Mouse (Mus musculus) erythroblast, adult 5-6 weeks (primary cell): ENCODE measurements around the gene Card10. TPM values are rescaled to one million over a fixed set of nuclear protein-coding genes. Genes with fewer than 3 reads are reported as not detected.

Experiments
- ATAC-seq: replicated peaks from 2 replicates; pipeline ENCODE4 v1.8.0; 2016; ENCODE audit warnings: moderate number of reproducible peaks, mild to moderate bottlenecking, moderate TSS enrichment, inconsistent platforms; ENCODE audit not compliant: poor library complexity, low FRiP score, severe bottlenecking
- total RNA-seq, 2 experiments: library from RNA; stranded (forward) in 1 of 2; stranded (reverse) in 1 of 2; fragments of 150-400 nt in 1 of 2; fragments of 200-764, 138-1000 nt in 1 of 2; gene quantifications; 2 replicates each; pipeline versions ENCODE4 v1.2.3 to v1.2.4; 2015 to 2017; ENCODE audit warnings: low replicate concordance in 2 of 2

The Card10 gene
- total RNA-seq, 2 experiments from 2014 or later = 0.58 TPM; not detected in 1

DNA sequence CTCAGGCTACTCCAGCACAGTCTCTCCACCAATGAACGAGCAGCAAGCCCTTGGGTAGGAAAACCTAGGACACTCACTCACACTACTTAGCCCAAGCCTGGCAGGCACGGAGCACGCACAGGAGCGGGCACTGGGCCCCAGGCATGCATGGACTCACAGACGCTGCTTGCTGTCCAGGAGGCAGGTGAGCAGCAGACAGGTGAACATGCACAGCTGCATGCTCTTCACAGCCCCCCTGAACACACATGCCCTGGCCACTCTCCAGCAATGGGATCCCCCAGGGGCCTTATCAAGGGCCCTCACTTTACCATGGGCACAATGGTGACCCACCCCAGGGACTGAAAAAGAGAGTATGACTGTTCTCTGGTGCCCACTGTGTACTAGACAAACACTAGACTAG lies 23.2 kb downstream of the Card10 start:
- ATAC-seq = no peak

DNA sequence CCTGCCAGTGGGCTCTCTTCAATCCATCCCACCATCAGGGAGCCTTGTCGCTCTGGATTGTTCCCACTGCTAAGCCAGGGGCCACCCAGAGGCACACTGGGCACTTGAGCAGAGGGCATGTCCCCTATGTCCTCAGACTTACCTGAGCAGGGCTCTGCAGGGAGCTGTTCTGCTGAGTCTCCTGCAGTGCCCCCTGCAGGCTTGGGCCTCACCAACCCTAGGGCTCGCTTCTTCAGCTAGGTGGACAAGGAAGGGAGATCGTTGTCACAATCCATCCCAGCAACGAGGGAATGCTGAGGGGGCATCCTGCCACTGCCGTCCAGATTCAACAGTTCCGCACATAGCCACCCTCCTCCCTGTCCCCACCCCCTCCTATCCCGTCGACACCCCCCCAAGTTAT lies 23.6 kb downstream of the Card10 start:
- no peak for ATAC-seq

DNA sequence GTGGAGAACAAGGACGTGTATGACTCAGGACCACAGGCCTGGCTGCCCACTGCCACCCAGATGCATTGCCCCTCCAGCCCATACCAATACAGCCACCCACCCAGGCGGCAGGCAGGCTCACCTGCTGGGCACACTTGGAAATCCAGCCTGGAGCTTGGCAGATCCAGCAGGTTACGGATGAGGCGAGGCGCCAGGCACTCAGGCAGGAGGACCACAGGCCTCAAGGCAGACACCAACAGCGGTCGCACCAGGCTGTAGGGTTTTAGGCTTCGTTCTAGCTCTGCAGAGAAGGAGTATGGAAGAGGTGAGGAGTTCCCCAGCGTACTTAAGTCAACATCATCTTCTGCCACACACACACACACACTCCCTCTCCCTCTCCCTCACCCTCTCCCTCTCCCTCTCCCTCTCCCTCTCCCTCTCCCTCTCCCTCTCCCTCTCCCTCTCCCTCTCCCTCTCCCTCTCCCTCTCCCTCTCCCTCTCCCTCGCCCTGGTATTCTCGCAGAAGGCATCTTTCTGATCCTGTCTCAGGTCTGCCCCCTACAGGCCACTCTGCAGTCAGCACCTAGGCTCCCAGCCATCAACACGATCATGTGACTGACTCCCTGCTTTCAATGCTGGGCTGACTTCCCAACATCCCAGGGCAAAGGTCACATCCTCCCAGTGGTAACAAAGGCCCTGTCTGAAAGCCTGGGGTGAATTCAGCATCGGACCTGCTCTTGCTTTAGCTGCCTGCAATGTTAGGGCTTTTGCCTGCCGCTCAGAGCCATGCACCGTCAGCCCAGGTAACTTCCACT lies 24.6 kb downstream of the Card10 start:
- ATAC-seq = 0 out of 2 replicates have a peak, but pooled peaks have one; percentile 48

DNA sequence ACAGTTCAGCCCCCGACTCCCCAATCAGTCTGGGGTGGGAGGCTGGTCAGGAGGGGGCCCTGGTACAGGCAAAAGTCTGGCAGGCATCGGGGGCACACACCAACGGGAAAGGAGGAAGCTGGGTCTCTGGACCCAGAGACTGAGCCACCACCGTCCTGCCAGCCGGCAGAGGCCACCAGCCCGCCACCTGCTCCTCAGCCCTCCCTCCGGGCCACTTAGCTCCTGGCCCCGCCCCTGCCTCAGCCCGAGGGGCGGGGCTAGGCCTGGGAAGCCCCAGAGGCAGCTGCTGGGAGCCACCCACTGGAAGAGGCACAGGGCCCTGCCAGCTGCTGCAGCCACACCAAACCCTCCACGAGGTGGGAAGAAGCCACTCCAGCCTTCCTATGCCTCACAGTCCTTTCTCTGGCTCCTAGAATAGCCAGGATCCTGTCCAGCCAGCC lies 29.5 kb downstream of the Card10 start, which contains the start of gene Mfng:
Mfng (minus strand) TSS at position 186 of the 440 bp plus-strand sequence.
- ATAC-seq = peak; percentile 43; the same call in 1 of the 2 replicates

DNA sequence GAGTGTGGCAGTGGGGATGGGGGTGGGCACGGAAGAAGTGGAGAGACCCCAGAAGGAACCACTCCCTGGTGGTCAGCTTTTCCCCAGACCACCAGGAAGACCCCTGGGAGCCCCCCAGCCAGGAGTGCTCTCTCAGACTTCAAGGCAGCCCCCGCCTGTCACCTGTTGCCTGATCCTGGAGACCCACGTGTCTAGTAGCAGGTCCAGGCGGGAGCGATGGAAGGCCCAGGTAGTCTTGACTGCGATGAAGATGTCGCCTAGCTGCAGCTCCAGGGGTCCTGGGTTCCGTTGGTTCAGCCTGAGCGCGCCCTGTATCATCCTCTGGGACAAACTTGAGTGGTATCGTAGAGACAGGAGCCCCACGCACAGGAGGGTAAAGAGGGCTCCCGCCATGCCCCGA lies 30.0 kb downstream of the Card10 start:
- ATAC-seq = no peak

DNA sequence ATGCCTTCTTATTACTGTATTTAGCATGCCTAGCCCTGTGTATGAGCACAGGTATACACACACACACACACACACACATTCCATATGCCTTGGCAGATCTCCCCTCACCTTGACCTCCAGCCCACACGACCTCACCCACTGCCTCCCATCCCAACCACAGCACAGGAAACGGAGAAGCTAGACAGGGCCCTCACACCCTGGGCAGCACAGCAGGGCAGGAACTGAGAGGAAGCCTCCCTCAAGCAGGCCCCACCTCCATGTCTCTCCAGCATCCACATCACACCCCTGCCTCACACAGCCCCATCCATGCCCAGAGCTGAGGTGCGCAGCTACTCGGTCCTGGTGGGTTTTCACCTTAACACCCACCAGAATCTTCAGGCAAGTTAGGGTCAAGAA lies 30.5 kb downstream of the Card10 start:
- ATAC-seq = no peak

DNA sequence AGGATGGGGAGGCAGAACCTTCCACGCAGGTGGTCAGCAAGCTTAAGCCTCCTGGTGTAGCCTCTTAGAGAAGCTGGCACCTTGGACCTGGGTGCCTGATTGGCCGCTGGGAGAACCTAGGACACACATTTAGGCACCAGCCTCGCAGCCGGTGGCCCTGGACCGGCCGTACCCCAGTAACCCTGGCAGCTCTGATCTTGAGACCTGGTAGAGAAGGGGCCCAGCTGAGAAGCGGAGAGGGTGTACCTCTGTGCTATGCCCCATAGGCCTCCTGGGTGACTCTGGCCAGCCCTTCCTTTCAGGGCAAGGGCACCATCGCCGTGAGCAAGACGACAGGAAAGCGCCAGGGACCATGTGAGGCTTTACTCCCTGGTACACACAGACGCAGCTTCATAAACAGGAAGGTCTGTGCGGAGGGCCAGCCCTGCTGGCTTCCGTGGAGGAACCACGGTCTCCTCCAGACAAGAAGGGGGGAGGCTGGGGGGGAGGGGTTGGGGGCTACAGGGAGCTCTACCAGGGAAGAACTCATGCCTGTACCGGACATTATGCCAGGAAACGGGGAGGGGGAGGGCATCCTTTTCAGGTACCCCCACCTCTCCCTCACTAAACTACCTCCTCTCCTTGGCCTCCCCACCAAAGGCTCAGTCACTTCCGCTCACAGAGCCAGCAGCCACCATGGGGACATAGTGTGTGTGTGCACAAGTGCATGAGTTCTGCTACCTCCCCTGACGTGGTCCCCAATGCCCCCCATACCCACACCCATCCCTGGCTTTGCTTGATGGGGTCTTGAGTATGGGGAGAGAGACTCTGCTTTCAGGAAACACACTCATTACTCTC lies 31.1 kb downstream of the Card10 start:
- no peak for ATAC-seq

DNA sequence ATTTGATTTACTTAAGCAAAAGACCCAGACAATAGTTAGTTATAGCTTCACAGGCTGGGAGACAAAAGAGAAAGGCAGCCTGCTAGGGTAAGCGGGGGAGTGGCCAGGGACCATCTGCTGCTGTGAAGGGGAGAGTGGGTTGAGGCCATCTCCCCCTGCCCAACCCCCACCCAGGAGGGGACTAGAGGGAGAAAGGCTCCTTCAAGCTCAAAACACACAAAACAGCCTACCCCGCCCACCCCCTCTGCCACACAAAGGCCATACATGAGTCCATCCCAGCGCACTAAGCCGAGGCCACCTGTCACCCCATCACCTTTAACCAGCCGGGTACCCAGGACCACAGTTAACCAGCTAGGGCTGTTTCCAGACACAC lies 31.9 kb downstream of the Card10 start:
- no peak for ATAC-seq

DNA sequence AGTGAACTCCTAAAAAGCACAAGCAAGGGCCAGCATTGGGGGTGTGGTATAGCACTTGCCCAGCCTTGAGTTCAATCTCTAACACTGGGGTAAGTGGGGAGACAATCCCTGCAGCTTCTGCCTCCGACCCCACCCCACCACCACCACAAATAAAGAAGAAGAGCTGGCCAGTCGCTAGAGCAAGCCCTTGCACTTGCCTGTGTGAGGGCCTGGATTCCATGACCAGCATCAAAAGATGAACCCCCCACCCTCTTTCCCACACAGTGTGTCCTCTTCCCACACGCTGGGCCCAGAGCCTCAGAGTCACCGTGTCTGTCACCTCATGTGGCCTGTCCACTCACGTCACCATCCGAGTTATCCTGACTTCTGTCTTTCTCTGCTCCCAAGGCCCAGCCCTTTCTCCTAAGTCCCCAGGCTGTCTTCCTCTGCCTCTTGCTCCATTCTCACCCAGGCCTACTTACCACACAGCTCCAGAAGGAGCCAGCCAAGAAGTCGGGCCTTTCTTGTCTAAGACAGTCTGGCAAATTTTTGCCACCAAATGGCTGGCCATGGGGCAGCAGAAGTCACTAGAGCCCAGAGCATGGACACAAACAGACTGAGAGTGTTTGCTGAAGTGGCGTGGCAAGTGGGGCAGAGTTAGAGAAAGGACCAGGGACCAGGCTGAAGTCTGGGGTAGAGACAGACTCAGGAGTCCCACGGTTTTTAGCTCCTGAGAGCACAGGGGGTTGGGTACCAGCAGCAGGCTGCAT lies 32.4 kb downstream of the Card10 start:
- no peak for ATAC-seq

DNA sequence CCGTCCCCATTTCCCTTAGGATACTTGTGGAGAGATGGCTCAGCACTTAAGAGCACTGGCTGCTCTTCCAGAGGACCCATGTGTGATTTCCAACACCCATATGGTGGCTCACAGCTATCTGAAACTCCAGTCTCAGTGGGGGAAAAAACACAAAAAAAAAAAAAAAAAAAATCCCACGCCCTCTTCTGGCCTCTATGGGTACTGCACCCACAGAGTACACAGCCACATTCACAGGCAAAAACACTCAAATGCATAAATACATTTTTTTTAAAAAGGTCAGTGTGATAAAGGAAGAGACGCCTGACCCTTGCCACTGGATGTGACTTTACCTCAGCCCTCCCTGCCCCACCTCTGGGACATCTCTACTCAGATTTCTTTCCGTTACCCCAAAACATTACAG lies 33.8 kb downstream of the Card10 start:
- no peak for ATAC-seq

DNA sequence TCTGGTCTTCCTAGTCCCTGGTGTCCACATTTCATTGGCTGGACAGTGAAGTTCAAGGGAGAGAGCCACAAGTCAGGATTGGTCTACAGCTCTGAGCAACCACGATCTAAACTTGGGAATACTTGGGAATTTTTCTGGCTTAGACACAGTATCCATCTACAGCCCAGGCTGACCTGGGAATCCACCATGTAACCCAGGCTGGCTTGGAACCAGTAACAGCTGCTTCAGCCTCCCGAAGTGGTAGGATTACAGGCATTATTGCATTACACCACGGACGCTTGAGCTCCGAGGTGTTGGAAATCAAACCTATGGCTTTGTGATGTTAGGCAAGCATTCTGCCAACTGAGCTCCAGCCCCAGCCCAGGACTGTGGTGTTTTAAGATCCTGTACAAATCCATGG lies 39.1 kb downstream of the Card10 start:
- no peak for ATAC-seq

DNA sequence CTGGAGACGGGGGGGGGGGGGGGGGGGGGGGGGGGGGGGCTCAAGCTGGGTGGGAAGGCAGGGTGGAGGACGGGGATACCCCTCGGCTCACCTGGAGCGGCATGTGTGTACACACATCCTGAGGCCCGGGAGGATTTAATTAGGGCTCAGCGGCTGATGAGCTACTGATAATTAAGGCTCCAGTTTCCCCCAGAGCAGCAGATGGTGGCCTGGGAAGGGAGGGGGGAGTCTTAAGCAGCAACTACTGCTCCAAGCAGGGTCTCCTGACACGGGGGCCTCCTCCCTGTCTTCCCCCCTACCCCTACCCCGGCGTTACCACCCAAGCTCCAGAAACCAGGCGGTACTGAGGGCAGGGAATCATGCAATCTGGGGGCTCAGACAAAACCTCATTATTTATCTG lies 39.6 kb downstream of the Card10 start:
- no peak for ATAC-seq

DNA sequence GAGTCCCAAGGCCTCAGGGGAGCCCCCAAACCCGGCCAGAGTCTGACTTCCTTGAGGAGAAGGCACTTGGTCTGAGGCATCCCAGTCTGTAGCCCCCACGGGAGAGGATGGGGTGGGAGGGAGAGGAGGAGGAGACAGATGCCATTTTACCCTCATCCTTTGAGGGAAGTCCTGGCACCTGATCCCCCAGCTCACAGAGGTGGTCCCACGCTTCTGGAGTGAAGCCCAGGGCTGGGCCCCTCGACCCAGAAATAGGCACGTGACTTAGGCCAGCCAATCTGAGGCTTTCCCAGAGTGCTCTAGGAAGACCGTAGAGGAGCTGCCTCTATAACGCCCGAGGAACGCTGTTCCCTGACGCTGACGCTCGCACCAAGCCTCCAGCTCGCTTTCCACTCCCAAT lies 41.7 kb downstream of the Card10 start:
- no peak for ATAC-seq

DNA sequence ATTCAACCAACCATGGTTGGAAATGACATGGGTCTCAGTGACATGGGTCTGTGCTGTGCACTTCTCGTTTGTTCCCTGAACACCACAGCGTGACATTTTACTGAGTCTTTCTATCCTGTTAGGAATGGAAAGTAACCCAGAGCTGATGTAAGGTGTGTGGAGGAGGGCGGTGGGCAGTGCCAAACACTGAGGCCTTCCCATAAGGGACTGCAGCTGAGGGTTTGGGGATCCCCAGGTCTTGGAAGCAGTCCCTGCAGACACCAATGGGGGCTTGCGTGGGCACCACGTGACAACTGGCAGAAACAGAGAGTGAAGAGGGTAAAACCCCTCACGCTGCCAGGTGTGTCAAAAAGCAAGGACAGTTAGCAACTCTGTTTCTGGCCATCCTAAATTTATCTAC lies 44.7 kb downstream of the Card10 start:
- no peak for ATAC-seq

DNA sequence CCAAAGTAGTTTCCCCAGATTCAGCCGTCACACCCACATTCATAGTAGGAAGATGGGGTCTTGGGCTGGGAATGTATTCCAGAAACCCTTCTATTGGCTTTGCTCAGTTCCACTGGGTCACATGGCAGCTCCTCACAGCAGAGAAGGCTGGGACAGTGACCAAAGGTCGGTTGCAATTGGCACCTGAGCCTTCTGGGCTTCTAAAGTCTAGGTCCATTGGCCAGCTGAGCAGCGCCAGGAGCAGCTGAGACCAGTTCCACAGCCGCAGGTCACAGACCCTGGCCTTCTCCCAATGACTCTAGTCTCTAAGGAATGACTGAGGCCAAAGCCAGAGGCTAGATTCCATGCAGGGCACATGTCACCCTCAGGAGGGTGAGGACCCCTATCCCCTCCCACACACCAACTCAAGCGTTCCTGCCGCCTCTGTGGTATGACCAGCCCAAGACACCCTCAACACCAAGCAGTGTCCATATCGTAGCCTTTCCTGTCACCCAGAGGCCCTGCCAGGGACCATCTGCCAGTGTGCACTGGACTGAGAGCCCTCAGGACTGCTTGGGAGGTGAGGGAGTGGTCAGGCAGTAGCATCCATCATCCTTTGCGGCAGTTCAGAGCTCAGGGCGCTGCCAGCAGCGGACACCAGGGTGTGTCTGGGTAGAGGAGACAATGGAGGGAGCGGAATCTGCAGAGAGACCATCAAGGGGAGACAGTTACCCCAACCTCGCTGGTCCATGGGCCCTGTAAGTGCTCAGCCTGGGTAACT lies 46.7 kb downstream of the Card10 start:
- no peak for ATAC-seq

DNA sequence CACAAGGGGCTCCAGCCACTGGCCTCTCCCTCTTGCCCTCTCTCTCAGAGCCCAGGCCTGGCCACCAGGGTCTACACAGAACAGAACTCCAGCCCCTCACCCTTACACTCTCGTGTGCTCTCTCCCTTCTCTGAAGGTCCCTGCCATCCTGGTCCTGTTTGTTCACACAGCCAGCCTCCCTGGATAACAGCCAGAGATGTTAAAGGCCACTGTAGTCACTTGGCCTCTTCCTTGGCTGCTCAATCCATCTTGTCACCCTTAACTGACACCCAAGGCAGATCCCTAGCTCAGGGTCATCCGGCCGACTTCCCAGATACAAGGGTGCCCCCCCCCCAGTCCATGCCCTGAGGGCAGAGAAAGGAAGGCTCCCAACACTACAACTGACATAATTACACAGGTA lies 47.6 kb downstream of the Card10 start:
- no peak for ATAC-seq

DNA sequence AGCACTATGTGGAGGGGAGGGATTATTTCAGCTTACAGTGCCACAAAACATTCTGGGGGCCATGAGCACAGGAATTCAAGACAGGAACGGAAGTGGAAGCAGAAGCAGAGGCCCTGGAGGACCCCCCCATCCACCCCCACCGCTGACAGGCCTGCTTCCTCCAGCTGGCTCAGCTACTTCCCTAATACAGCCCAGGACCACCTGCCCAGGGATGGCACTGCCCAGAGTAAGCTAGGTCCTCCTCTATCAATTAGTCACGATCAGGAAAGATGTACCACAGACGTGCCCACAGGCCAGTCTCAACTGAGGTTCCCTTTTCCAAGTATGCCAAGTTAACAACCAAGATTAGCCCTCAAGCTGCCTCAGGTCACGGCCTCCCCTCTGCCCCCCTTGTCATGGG lies 48.7 kb downstream of the Card10 start:
- no peak for ATAC-seq

DNA sequence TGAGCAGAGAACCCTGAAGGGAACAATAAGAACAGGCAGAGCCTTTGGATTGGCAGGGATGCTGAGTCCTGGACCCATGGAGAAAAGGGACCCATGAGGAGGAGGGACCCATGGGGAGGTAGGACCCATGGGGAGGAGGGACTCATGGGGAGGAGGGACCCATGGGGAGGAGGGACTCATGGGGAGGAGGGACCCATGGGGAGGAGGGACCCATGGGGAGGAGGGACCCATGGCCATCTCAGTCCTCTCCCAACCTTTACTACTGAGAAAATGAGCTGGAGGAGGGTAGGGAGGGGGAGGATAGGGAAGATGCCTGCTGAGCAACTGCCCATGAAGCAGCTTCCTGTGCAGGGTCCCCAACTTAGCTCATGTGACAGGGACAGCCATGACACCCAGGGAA lies 49.9 kb downstream of the Card10 start:
- ATAC-seq = no peak

DNA sequence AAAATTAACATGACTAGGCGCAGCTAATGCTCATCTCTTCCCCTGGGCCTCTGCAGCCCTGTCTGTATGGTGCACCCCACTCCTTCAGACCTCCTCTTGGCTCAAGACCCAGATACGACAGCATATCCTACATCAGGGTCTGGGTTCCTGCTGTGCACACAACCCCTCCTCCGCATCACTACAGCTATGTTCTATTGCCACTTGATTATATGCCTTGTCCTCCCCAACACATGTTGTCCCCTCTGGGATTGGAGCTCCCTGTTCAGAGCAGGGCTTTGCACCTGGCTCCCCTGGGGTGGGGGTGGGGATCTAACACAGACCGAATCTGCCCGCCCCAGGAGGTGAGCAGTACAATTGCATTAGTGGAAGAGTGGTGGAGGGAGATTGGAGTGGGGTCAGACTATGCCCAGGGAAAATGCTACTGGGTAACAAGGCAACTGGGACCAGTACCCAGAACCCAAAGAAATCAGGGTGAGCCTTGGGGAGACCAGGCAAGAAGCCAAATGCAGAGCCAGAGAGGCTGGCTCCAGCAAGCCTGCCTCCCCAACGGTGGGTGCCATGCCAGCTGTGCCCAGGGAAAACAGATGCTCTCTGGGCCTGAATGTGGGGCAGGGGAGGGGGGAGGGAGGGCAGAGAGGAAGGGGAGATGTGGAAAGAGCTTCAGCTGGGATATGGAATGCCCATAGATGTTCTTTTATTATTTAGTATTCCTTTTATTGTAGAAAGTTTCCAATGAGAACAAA lies 52.1 kb downstream of the Card10 start:
- no peak for ATAC-seq
